Mouse (Mus musculus) cerebellum, adult 8-10 months (tissue): ENCODE results near the gene Tas1r1.

ENCODE experiments used
- DNase-seq: peaks from one replicate; pipeline ENCODE4 v3.0.0; 2022

Tas1r1 gene

DNA sequence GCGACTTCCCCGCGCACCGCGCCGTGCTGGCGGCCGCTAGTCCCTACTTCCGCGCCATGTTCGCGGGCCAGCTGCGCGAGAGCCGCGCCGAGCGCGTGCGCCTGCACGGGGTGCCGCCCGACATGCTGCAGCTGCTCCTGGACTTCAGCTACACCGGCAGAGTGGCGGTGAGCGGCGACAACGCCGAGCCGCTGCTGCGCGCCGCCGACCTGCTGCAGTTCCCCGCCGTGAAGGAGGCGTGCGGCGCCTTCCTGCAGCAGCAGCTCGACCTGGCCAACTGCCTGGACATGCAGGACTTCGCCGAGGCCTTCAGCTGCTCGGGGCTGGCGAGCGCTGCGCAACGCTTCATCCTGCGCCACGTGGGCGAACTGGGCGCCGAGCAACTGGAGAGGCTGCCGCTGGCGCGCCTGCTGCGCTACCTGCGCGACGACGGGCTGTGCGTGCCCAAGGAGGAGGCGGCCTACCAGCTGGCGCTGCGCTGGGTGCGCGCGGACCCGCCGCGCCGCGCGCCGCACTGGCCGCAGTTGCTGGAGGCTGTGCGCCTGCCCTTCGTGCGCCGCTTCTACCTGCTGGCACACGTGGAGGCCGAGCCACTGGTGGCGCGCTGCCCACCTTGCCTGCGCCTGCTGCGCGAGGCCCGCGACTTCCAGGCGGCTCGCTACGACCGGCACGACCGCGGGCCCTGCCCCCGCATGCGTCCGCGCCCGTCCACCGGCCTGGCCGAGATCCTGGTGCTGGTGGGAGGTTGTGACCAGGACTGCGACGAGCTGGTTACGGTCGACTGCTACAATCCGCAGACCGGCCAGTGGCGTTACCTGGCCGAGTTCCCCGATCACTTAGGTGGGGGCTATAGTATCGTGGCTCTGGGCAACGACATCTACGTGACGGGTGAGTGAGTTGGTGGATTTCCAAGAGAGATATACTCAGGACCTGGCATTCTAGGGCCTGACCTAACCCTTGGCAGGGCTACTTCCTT, 29.0 kb downstream of the Tas1r1 start:
- DNase-seq = peak; percentile 70

GRCm38 (mm10) chr4:152008622-152009075, 29.7 kb downstream of the Tas1r1 start, which contains the start of gene Klhl21:
Gene Klhl21 (plus strand): TSS chr4:152008803.
- peak; percentile 92 for DNase-seq

DNA sequence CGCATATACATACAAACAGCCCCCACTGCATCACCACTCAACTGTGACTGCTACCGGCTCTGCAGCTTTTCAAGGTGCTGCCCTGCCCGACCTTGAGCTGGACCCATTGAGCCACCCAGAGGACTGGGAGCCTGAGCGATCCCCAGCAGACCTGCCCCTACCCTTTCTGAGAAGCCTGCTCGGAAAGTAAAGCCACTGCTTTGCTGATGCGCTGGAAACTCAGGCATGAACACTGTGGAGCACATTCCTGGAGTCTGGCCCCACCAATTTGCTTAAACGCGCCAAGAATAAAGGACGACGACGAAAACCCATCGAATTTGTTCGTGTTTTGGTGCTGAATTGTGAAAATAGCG, 30.2 kb downstream of the Tas1r1 start:
- DNase-seq = no peak

GRCm38 (mm10) chr4:152007481-152008147, 30.8 kb downstream of the Tas1r1 start:
- DNase-seq = peak; percentile 27

DNA sequence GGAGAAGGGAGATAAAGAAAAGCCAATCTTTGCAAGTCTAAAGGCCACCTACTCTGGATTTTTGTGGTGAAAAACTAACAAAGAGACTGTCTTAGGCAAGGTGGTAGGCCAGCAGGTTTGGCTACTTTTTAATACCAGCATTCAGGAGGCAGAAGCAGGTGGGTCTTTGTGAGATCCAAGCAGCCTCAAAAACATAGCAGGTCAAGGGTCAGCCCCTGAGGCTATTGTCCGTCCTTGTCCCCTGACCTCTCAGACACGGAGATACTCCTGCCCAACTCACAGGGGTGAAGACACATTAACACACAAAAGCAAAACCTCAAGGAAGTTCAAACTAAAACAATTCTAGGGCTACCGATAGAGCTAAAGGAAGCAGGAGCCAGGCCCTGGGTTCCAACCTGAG, 31.6 kb downstream of the Tas1r1 start:
- DNase-seq = no peak

- no peak for DNase-seq
Measured at GRCm38 (mm10) chr4:152006137-152006536, 32.2 kb downstream of the Tas1r1 start.

GRCm38 (mm10) chr4:152002063-152002462, 36.3 kb downstream of the Tas1r1 start:
- no peak for DNase-seq

GRCm38 (mm10) chr4:152001335-152001734, 37.0 kb downstream of the Tas1r1 start:
- no peak for DNase-seq

GRCm38 (mm10) chr4:152000906-152001305, 37.5 kb downstream of the Tas1r1 start:
- no peak for DNase-seq

DNA sequence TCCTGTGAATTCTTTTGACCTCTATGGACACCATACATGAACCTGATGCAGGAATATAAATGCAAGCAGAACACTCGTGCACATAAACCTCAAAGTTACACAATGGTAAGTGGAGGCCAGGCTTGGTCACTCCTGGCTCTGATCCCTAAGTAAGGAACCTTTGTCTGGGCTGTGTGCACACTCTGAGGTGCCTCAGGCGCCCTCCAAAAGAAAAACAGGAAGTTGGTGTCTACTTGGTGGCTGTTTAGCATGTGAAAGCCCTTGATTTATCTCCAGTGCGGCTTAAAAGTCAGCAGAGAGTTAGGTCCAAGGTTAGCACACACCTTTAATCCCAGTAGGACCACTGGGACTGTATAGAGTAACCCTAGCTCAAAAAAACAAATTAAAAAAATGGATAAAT, 38.9 kb downstream of the Tas1r1 start:
- DNase-seq = no peak

GRCm38 (mm10) chr4:151997701-151998100, 40.7 kb downstream of the Tas1r1 start:
- peak; percentile 22 for DNase-seq

DNA sequence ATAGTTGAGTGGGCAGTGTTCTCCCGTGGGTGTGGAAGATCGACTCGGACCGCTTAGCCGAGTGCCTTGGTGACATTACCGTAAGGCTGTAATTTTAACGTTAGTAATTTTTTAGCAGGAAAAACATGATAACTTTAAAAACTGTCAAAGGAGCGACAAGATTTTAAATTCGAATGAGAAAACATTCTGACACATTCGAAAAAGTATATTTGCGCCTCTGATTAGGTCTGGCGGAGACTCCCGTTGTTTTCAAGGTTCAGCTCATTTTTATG, 41.5 kb downstream of the Tas1r1 start:
- no peak for DNase-seq

- DNase-seq = peak; percentile 97
Measured at GRCm38 (mm10) chr4:151996173-151996950, 42.0 kb downstream of the Tas1r1 start, which contains the start of gene Phf13. Gene Phf13 (minus strand): TSS chr4:151996258.

DNA sequence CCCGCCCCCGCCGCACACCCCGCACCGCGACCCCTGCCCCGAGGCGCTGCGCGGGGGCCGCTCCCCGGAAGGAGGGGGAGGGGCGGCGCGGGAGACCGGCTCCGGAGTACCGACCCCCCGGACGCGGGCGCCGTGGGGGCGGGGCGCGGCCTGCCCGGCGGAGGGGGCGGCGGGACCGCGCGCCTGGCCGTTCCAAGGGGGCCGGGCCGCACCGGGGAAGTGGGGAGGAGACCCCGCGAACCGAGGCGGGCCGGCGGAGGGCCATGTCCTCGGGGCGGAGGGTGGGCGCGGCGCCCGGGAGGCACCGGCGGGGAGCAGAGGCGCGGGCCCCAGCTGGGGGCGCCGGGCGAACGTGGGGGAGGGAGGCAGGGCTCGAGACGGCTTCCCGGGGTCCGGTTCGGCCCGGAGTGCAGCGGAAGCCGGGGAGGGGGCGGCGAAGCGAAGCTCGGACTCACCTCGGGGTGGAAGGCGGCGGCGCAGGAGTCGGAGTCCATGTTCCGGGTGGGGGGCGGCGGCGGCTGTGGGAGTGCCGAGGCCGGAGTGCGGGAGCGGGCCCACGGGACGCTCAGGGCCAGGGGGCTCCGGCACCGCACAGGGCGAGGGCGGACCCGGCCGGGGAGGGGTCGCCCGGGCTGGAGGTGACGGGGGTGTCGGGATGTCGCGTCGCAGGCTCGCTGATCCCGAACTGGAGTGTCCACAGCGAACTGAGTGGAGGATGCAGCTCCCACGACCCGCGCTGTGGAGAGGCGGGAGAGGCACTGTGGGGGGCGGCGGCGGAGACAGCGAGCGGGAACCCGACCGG, 42.8 kb downstream of the Tas1r1 start:
- DNase-seq = peak; percentile 59

- peak; percentile 55 for DNase-seq
Measured at GRCm38 (mm10) chr4:151994228-151995171, 43.9 kb downstream of the Tas1r1 start.

GRCm38 (mm10) chr4:151993035-151993434, 45.3 kb downstream of the Tas1r1 start:
- DNase-seq = no peak

DNA sequence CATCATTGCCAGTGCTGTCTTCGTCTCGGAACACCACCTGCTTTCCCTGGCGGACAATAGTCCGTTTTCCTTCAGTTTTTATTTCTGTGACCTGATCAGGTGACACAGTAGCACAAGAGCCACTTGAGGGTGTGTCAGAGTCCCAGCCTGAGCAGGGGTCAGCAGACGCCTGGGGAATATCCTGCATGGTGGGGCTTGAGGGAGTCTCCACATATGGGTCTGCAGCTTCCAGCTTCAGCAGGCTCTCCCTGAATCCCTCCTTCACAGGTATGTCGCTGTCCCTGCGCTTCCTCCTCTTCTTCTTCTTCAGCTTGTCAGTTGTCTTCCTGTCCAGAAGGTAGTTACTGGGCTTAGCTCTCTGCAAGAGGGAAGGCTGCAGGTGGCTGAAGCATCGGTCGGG, 46.3 kb downstream of the Tas1r1 start:
- no peak for DNase-seq

- no peak for DNase-seq
Measured at GRCm38 (mm10) chr4:151989110-151989488, 49.3 kb downstream of the Tas1r1 start.

DNA sequence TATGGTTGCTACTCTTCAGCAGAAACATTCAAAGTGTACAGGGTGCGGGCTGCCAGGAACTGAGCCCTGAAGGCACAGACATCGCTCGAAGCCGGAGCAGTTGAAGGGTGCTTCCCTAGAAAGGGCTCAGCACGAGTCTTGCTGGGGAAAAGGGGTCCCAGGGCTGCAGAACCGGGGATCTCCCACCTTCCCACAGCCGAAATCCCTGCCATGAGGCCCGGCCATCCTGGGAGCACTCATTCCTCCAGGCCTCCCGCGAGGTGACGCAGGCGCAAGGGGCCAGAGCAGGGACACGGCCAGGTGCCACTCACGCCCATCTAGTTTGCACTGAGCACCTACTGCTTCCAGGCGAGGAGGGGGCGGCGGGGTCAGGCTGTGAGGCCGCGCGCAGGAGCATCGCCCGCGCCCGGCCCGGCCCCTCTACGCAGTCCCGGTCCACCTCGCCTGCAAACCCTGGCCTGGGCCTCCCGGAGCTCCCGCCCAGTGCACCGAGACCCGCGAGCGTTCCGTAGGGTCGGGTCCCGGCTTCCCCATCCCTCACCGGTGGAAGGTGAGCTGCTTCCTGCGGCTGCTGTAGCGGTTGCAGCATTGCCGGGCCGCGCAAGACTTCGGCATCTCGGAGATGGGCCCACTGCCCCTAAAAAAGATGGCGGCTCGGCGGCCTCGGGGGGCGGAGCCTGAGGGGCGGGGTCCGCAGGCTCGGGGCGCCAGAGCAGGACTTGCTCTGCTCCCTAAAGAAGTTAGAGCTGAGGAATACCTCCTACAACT, 49.8 kb downstream of the Tas1r1 start, which contains the start of gene Thap3:
Thap3 (minus strand) TSS at position 656 of the 768 bp plus-strand sequence.
- DNase-seq = peak; percentile 81

DNA sequence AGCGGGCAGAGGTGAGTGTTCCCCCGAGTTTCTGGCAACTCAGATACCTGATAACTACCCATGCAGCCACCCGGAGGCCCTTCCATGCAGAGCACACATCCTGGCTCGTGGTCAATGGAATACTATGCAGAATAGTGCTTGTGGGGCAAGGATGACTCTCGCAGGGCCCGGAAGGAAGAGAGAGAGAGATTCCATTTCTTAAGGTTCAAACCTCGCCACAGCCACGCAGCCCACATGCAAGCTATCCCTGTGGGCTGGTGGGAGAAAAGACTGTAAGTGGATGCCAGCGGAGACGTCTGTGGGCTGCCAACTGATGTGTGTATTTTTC, 50.4 kb downstream of the Tas1r1 start:
- no peak for DNase-seq

DNA sequence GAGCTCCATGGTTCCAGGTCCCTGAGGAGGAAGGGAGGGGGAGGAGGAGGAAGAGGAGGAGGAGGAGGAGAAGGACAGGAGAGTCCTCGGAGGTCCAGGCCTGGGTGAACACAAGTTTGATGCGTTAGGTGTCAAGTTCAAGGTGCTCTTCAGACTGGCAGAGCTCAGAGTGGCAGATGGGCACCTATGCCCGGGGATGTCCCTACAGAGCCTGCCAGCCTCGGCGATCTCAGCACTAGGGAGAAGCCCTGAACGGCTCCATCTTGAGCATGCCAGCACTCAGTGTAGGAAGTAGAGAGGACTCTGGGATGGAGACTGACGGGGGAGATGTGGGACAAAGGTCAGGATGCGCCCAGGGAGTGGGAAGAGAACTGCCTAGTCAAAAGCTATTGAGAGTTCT, 51.7 kb downstream of the Tas1r1 start:
- no peak for DNase-seq
